Mouse (Mus musculus) left cerebral cortex, adult 18-20 months (tissue): ENCODE measurements at regions not wholly inside any gene's neighbourhood (a gene's known extent, or its start where the extent isn't known, plus 50 kb on each side); places are given as distances from the start of the nearest gene placed in this dataset.

ENCODE experiments used
- DNase-seq, 2 experiments: peaks; one replicate each; pipeline ENCODE4 v3.0.0; 2021 to 2022; ENCODE audit warnings: low spot score in 2 of 2, mixed read lengths in 1 of 2

- no peak for DNase-seq
These were observed 589.7 kb downstream of the Tmem182 start for GRCm38 (mm10) chr1:41395081-41395480.

GRCm38 (mm10) chr1:41410533-41410932, 605.1 kb downstream of the Tmem182 start:
- no peak for DNase-seq

- no peak for DNase-seq
These were observed 606.2 kb downstream of the Tmem182 start for GRCm38 (mm10) chr1:41411641-41412040.

GRCm38 (mm10) chr1:41412078-41412477, 606.7 kb downstream of the Tmem182 start:
- no peak for DNase-seq

GRCm38 (mm10) chr1:41420489-41421327, 615.3 kb downstream of the Tmem182 start:
- no peak for DNase-seq

GRCm38 (mm10) chr1:41427853-41428252, 622.5 kb downstream of the Tmem182 start:
- no peak for DNase-seq

GRCm38 (mm10) chr1:41431127-41431690, 625.8 kb downstream of the Tmem182 start:
- DNase-seq: no peak

- DNase-seq: no peak
These were observed 630.0 kb downstream of the Tmem182 start for GRCm38 (mm10) chr1:41435379-41435778.

GRCm38 (mm10) chr1:41449972-41450371, 644.6 kb downstream of the Tmem182 start:
- DNase-seq: no peak
